Mouse (Mus musculus) heart, adult 2 months (tissue): ENCODE results near the gene Drp2. TPM values are rescaled to one million over a fixed set of nuclear protein-coding genes. Genes with fewer than 3 reads are reported as not detected.

Experiments used
- DNase-seq, 2 experiments: peaks; one replicate each; pipeline ENCODE4 v3.0.0; 2021
- H3K27ac ChIP-seq: fragments of 200-600 bp; 2 replicates; pipeline ENCODE4 v1.8.1; 2022
- H3K27me3 ChIP-seq: fragments of 200-500 bp; 2 replicates; pipeline ENCODE4 v1.6.1; 2012; ENCODE audit warnings: mild to moderate bottlenecking, low read length, inconsistent platforms, mixed read lengths; ENCODE audit not compliant: control insufficient read depth, insufficient read depth
- H3K36me3 ChIP-seq: fragments of 200-500 bp; 2 replicates; pipeline ENCODE4 v1.6.1; 2012; ENCODE audit warnings: low read length, inconsistent platforms; ENCODE audit not compliant: control insufficient read depth, insufficient read depth
- H3K4me1 ChIP-seq: fragments of 200-500 bp; 2 replicates; pipeline ENCODE4 v1.6.1; 2011; ENCODE audit warnings: low read length; ENCODE audit not compliant: control insufficient read depth, insufficient read depth
- H3K4me3 ChIP-seq: fragments of 200-600 bp; 2 replicates; pipeline ENCODE4 v1.8.1; 2022
- H3K79me2 ChIP-seq: fragments of 200-500 bp; replicated peaks from 2 replicates; pipeline ENCODE4 v1.6.1; 2012; ENCODE audit warnings: mild to moderate bottlenecking, inconsistent platforms, low read length, moderate library complexity, mixed read lengths; ENCODE audit not compliant: control insufficient read depth, insufficient read depth
- H3K9ac ChIP-seq: fragments of 200-500 bp; 2 replicates; pipeline ENCODE4 v1.6.1; 2012; ENCODE audit warnings: low read depth, mild to moderate bottlenecking, control low read depth, inconsistent platforms, low read length, mixed read lengths
- CTCF ChIP-seq: fragments of 200-600 bp; IDR thresholded peaks from 2 replicates; pipeline ENCODE4 v1.8.1; 2022; ENCODE audit warnings: antibody characterized with exemption, mild to moderate bottlenecking, moderate library complexity
- EP300 ChIP-seq: fragments of 200-500 bp; IDR thresholded peaks from 2 replicates; pipeline ENCODE4 v1.6.1; 2011; ENCODE audit warnings: low read depth, low read length, control low read depth; ENCODE audit not compliant: insufficient read depth
- POLR2A ChIP-seq: fragments of 200-500 bp; IDR thresholded peaks from 2 replicates; pipeline ENCODE4 v1.6.1; 2011; ENCODE audit warnings: mild to moderate bottlenecking, low read depth, low read length, control low read depth; ENCODE audit not compliant: insufficient read depth
- WGBS: fragments of 180-500 bp; shearing (Covaris S2); methylation state at CpG from one replicate; pipeline ENCODE4 v1.1.7; 2018; 5-methylcytosine and 5-hydroxymethylcytosine counted together
- intact Hi-C: fragments of 180-260 bp; cut with DNase I; formaldehyde crosslinking; loops from one replicate; pipeline ENCODE4 v1.15.1; 2025
- long read RNA-seq: library from polyadenylated mRNA; stranded (forward); transcript quantifications from one replicate; pipeline ENCODE4 v2.0.0, GENCODE M21; 2021
- polyA plus RNA-seq: library from polyadenylated mRNA; depleted of rRNA; stranded (reverse); fragments of >200 nt; gene quantifications from 2 replicates; pipeline ENCODE4 v1.2.3, GENCODE M21; 2012; rRNA removed
- total RNA-seq, 2 experiments: library from RNA; stranded (reverse); gene quantifications; 2 replicates each; pipeline ENCODE4 v1.2.3; 2021

Gene Drp2
- total RNA-seq (under 1 TPM; 0.10 to 0.36 TPM), polyA plus RNA-seq (0.27 and 0.50 TPM in 2 replicates)
- long read RNA-seq: 0 reads

DNA sequence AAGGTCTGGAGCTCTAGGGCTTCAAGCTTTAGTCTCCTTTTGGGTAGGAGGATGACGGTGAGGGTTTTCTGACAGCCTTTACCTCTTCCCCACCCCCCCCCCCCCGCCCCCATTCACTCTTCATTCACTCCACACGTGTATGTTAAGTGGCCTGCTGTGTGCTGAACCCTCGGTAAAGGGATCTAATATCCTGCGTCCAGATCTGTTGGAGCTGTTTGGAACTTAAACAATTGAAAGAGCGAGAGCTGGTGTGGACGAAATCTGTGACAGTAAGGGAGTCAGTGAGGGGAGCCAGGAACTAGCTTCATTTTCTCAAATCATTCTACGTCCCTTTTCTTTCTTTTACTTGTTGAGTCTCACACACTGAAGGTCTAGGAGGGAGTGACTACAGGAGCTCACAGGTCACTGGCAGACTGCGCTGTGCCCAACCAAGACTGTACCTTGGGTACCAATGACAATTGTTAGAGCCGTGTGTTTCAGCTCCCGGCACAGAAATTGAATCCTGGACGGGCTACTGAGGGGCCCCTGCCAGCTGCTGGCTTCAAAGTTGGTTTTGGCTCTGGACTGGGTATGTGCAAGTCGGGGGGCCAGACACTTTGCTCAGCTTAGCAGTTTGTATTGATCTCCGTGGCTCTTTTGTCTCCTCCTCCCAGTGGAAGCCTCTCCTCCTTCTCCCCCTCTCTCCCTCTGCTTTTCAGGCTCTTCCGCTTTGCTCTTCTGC is at the start of gene Drp2:
Gene Drp2, plus strand, starts transcription at position 689 of the 721 bp plus-strand sequence.
- Histone ChIP-seq H3K4me1 (no peaks in the 10 kb centered on the region), H3K27me3 (no peaks in the 10 kb centered on the region), H3K79me2 (no peaks in the 10 kb centered on the region), H3K9ac (no peak within 1 kb of the TSS), H3K4me3 (peak within 1 kb of the TSS; percentile 22; the same call in 1 of the 2 replicates), H3K27ac (no peak within 1 kb of the TSS), H3K36me3 (no peaks in the 10 kb centered on the region)
- 34% methylated on average over 15 of the region's 15 CpGs for WGBS
- TF ChIP-seq POLR2A (no peak), EP300 (no peak), CTCF (no peak)
- intact Hi-C loops: no loop called here
- no peak for DNase-seq

DNA sequence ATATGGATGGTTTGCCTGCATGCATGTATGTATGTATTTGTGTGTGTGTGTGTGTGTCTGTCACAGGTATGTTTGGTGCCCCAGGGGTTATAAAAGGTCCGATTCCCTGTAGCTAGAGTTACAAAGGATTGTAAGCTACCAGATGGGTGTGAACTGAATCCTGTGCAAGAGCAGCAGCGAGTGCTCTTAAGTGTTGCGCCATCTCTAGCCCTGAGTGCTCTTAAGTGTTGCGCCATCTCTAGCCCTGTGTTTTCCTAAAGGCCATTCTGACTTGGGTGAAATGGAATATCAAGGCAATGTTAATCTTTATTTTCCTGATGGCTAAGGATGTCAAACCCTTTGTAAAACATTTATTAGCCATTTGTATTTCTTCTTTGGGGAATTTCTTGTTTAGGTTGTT is 45.0 kb upstream of the Drp2 start:
- TF ChIP-seq POLR2A (no peak), CTCF (no peak), EP300 (no peak)
- no peaks in the 10 kb centered on the region for H3K36me3 ChIP-seq
- intact Hi-C loops: loop anchor here (10.0 kb wide), 1 partner anchor 225 kb away; no protein-coding TSS in a partner anchor

DNA sequence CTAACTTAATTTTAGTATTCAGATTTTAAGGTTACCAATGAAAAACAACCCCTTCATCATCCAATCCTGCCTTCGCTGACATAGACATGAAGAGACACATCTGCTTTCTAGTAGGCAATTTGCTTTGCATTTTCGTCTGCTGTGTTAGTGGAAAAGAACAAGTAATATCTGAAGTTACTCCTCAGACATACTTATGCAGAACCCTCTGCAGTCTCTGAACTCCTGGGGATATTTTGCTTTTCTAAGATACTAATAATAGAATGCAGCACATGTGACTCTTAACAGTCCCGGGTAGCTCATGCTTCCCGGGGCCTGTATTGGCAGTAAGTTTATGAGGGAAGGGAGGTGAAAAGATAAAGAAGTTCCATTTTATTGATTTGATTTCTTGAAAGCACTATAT is 42.2 kb upstream of the Drp2 start:
- Histone ChIP-seq H3K36me3 (no peaks in the 10 kb centered on the region), H3K4me3 (no peak overlapping the region), H3K9ac (no peak overlapping the region), H3K27me3 (no peaks in the 10 kb centered on the region), H3K79me2 (no peaks in the 10 kb centered on the region), H3K4me1 (no peaks in the 10 kb centered on the region), H3K27ac (no peak overlapping the region)
- 70% methylated on average over 4 of the region's 4 CpGs for WGBS
- intact Hi-C loops: no loop called here
- no peak for DNase-seq
- TF ChIP-seq POLR2A (no peak), CTCF (no peak), EP300 (no peak)

More for the DNA sequence above, 45.0 kb upstream of the Drp2 start:
- Histone ChIP-seq H3K27me3 (no peaks in the 10 kb centered on the region), H3K27ac (no peak overlapping the region), H3K4me3 (no peak overlapping the region), H3K4me1 (no peaks in the 10 kb centered on the region), H3K9ac (no peak overlapping the region), H3K79me2 (no peaks in the 10 kb centered on the region)
- 82% methylated on average over 4 of the region's 4 CpGs for WGBS
- DNase-seq: no peak

DNA sequence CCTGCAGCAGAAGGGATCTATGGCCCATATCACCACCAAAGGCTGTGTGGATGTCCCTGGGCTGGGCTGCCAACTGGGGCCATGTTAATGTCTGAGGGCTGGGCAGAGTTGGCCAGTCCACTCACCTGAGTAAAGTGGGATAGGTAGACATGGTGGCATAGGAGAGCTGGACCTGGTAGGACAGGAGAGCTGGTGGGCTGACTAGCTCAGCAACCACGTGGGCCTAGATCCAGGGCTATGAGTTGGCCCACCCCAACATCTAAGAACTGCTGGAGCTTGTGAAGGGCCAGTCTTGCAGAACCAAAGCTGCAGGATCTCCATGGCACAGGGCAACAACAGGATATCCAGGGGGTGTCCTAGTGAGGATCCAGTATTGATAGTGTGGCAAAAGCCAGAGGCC is 38.9 kb upstream of the Drp2 start:
- no peak overlapping the region for H3K27ac ChIP-seq
- H3K79me2 ChIP-seq: no peaks in the 10 kb centered on the region
- H3K4me1 ChIP-seq: no peaks in the 10 kb centered on the region
- 74% methylated on average over 1 of the region's 1 CpGs for WGBS
- no peak for TF ChIP-seq CTCF
- no peaks in the 10 kb centered on the region for H3K36me3 ChIP-seq
- intact Hi-C loops: no loop called here
- H3K4me3 ChIP-seq: no peak overlapping the region
- DNase-seq: no peak
- no peak overlapping the region for H3K9ac ChIP-seq
- H3K27me3 ChIP-seq: no peaks in the 10 kb centered on the region

DNA sequence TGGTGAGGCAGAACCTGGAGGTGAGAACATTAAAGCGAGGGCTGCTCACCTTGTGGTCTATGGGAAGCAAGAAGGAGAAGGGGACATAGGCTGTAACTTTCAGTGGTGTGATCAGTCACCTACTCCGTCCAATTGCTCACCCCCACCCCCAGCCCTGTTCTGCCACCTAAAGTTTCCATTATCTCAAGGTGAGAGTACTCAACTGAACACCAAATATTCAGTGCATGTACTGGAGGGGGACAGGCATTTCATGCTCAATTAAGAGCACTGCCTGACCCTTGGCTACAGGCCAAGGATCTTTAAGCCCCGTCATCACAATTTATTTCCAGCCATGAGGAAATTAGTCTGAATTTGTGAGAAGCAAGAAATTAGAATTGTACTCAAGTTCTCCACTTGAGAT is 37.8 kb upstream of the Drp2 start:
- TF ChIP-seq CTCF: no peak
- Histone ChIP-seq H3K4me3 (no peak overlapping the region), H3K36me3 (no peaks in the 10 kb centered on the region), H3K27ac (no peak overlapping the region), H3K27me3 (no peaks in the 10 kb centered on the region), H3K79me2 (no peaks in the 10 kb centered on the region), H3K4me1 (no peaks in the 10 kb centered on the region), H3K9ac (no peak overlapping the region)
- no peak for DNase-seq
- WGBS: 78% methylated on average over 3 of the region's 3 CpGs
- intact Hi-C loops: no loop called here

DNA sequence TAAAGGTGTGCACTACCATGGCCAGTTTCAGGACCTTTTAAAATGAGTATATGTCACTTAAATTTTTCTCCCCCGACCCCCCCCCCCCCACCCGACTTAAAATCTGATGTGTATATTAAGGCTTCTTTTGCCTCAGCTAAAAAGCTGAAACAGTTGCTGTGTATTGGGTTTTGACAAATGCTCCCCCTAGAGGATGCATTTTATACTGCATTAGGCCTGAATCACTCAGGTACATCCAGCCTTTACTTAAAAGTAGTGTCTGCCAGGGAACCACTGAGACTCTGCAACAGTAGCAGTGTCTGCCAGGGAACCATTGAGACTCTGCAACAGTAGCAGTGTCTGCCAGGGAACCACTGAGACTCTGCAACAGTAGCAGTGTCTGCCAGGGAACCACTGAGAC is 33.1 kb upstream of the Drp2 start:
- 4% methylated on average over 2 of the region's 2 CpGs for WGBS
- no peak overlapping the region for H3K9ac ChIP-seq
- TF ChIP-seq CTCF (peak; percentile 30), POLR2A (no peak)
- no peaks in the 10 kb centered on the region for H3K27me3 ChIP-seq
- H3K79me2 ChIP-seq: no peaks in the 10 kb centered on the region
- H3K4me1 ChIP-seq: no peaks in the 10 kb centered on the region
- H3K4me3 ChIP-seq: no peak overlapping the region
- no peaks in the 10 kb centered on the region for H3K36me3 ChIP-seq
- DNase-seq: no peak
- intact Hi-C loops: no loop called here
- H3K27ac ChIP-seq: no peak overlapping the region
